Mouse (Mus musculus) kidney, postnatal 4 days (tissue): ENCODE results near the gene Prmt3.

Experiments used
- DNase-seq, 2 experiments: peaks; one replicate each; pipeline ENCODE4 v3.0.0; 2021; ENCODE audit warnings: mixed read lengths in 2 of 2

Prmt3 gene

GRCm38 (mm10) chr7:49859820-49860219 is 81.7 kb downstream of the Prmt3 start:
- DNase-seq: no peak

GRCm38 (mm10) chr7:49861196-49861595 is 83.0 kb downstream of the Prmt3 start:
- no peak for DNase-seq

- DNase-seq: no peak
Measured at GRCm38 (mm10) chr7:49863753-49864152, 85.6 kb downstream of the Prmt3 start.

- DNase-seq: no peak
Measured at GRCm38 (mm10) chr7:49869656-49870055, 91.5 kb downstream of the Prmt3 start.

- no peak for DNase-seq
Measured at GRCm38 (mm10) chr7:49870276-49870675, 92.1 kb downstream of the Prmt3 start.

- no peak for DNase-seq
Measured at GRCm38 (mm10) chr7:49877307-49877706, 99.2 kb downstream of the Prmt3 start.

- DNase-seq: no peak
Measured at GRCm38 (mm10) chr7:49879051-49879450, 100.9 kb downstream of the Prmt3 start.

- peak; percentile 43 to 54 for DNase-seq
Measured at GRCm38 (mm10) chr7:49879998-49880707, 102.0 kb downstream of the Prmt3 start.

GRCm38 (mm10) chr7:49882288-49882687 is 104.1 kb downstream of the Prmt3 start:
- peak; percentile 69 to 80 for DNase-seq

GRCm38 (mm10) chr7:49882694-49883389 is 104.7 kb downstream of the Prmt3 start:
- DNase-seq: peak; percentile 18 to 39

GRCm38 (mm10) chr7:49887776-49888390 is 109.7 kb downstream of the Prmt3 start:
- no peak for DNase-seq

- no peak for DNase-seq
Measured at GRCm38 (mm10) chr7:49894786-49895185, 116.6 kb downstream of the Prmt3 start.

- DNase-seq: no peak
Measured at GRCm38 (mm10) chr7:49895296-49895695, 117.2 kb downstream of the Prmt3 start.

GRCm38 (mm10) chr7:49902003-49902552 is 123.9 kb downstream of the Prmt3 start:
- DNase-seq: no peak

GRCm38 (mm10) chr7:49907191-49908171 is 129.3 kb downstream of the Prmt3 start:
- no peak for DNase-seq
